Mouse (Mus musculus): ENCODE results near the gene Izumo1. TPM values are rescaled to one million over a fixed set of nuclear protein-coding genes. Genes with fewer than 3 reads are reported as not detected.
"Not testable (repeated sequence)": the region's sequence is repeated elsewhere in the genome, so short reads cannot be mapped to it uniquely, and the experiment has no call there.

Gene Izumo1
- polyA plus RNA-seq, 1 experiment from 2014 or later: 0.41 TPM

DNA sequence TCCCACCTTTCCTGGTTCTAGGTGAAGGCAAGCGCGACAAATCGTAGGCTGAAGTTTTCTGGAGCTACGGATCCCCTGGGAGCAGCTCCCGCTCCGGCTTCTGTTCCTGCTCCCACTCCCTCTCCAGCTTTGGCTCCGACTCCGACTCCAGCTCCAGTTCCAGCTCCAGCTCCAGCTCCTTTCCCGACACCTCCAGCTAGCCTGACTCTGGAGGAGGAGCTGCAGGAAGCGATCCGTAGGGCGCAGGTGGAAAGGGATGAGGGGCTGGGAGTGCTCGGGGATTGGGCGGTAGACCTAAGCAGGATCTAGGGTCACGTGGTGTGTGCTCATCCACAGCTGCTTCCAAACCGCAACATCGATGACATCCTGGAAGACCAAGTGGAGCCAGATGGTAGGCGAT, 22.6 kb downstream of the Izumo1 start:
- 0 out of 2 replicates have a peak, but pooled peaks have one; percentile 19 for ATAC-seq (ENCODE audit: insufficient number of reproducible peaks, insufficient read depth, low FRiP score, low read depth)
- peak overlapping the region; percentile 30 to 44 for H3K4me3 ChIP-seq (ENCODE audit: control insufficient read depth in 1 of 2, insufficient read depth in 1 of 2, low read depth in 1 of 2, low read length in 2 of 2)
- WGBS: 21% methylated on average over 18 of the region's 18 CpGs
- H3K27me3 ChIP-seq (ENCODE audit: control insufficient read depth, insufficient read depth, low read length): no peaks in the 10 kb centered on the region
- no peaks in the 10 kb centered on the region for H3K9me3 ChIP-seq (ENCODE audit: control insufficient read depth, low read length)
- peak overlapping the region in 1 of 2 experiments; percentile 82; a peak in 2 of 4 replicates for H3K27ac ChIP-seq (replicated peaks in 1 of 2; ENCODE audit: control insufficient read depth in 1 of 2, insufficient read depth in 1 of 2, low read depth in 2 of 2, low read length in 2 of 2)
- peaks cover 36 to 47% of the 10 kb centered on the region in 2 experiments for H3K4me1 ChIP-seq (ENCODE audit: control insufficient read depth in 2 of 2, insufficient read depth in 2 of 2, low read length in 2 of 2)
- H3K36me3 ChIP-seq (ENCODE audit: control insufficient read depth, insufficient read depth, low read length): no peaks in the 10 kb centered on the region
- H3K4me2 ChIP-seq (ENCODE audit: low read length): peak overlapping the region; percentile 80
- peak overlapping the region; percentile 42 for H3K9ac ChIP-seq (ENCODE audit: low read length)

DNA sequence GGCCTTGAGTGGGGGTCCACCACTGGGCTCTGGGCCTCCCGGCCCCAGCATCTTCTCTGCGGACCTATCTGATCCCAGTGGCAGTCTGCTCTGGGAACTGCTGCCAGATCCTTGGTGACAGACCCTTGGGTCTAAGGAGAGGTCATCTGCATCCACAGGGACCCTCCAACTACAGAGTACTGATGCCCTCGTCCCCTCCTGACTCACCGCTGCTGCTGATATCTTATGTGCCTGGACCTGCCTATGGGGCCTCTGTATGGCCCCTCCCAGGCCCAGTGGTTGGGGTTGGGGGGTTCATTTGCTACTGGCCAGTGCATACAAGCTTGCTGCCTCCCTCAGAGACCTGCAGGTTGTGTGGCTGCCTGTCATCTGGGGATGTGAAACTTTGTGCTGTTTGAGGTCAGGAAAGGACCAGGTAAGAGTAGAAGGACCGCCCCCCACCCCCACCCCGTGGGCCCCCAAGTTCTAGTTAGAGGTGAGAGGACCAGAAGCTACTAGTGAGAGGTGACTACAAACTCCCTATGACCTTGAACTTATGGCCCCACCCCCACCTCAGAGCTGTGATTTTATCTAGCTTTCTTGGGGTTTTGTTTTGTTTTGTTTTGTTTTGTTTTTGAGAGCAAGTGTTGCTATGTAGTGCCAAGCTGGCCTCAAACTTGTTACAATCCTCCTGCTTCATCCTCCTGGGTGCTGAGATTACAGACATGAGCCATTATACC, 23.4 kb downstream of the Izumo1 start:
- H3K27ac ChIP-seq (replicated peaks in 1 of 2; ENCODE audit: control insufficient read depth in 1 of 2, insufficient read depth in 1 of 2, low read depth in 2 of 2, low read length in 2 of 2): no peak overlapping the region
- peak overlapping the region; percentile 80 for H3K4me2 ChIP-seq (ENCODE audit: low read length)
- H3K36me3 ChIP-seq (ENCODE audit: control insufficient read depth, insufficient read depth, low read length): no peaks in the 10 kb centered on the region
- peaks cover 37 to 45% of the 10 kb centered on the region in 2 experiments for H3K4me1 ChIP-seq (ENCODE audit: control insufficient read depth in 2 of 2, insufficient read depth in 2 of 2, low read length in 2 of 2)
- H3K9ac ChIP-seq (ENCODE audit: low read length): 0 out of 2 replicates have a peak overlapping the region, but pooled peaks have one; percentile 42
- H3K27me3 ChIP-seq (ENCODE audit: control insufficient read depth, insufficient read depth, low read length): no peaks in the 10 kb centered on the region
- H3K4me3 ChIP-seq (ENCODE audit: control insufficient read depth in 1 of 2, insufficient read depth in 1 of 2, low read depth in 1 of 2, low read length in 2 of 2): no peak overlapping the region
- 76% methylated on average over 6 of the region's 6 CpGs for WGBS
- ATAC-seq (ENCODE audit: insufficient number of reproducible peaks, insufficient read depth, low FRiP score, low read depth): no peak
- no peaks in the 10 kb centered on the region for H3K9me3 ChIP-seq (ENCODE audit: control insufficient read depth, low read length)

DNA sequence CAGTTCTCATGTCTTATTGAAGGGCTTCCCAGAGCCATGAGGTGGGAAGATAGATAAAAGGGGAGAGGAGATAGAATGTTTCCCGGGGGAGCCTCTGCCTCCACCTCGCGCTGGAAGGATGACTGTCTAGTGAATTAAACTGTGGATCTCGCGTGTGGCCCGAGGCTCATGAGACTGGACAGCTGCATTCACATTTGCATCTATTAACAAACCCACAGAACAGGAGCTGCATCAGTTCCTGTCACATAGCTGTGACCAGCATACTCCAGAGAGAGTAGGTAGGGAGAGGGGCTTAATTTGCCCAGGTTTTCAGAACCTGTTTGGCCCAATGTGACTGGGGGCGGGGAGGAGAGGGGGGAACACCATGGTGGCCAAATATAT, 24.0 kb downstream of the Izumo1 start:
- H3K9ac ChIP-seq (ENCODE audit: low read length): no peak overlapping the region
- H3K4me3 ChIP-seq (ENCODE audit: control insufficient read depth in 1 of 2, insufficient read depth in 1 of 2, low read depth in 1 of 2, low read length in 2 of 2): no peak overlapping the region
- ATAC-seq (ENCODE audit: insufficient number of reproducible peaks, insufficient read depth, low FRiP score, low read depth): no peak
- WGBS: 75% methylated on average over 7 of the region's 7 CpGs
- H3K9me3 ChIP-seq (ENCODE audit: control insufficient read depth, low read length): no peaks in the 10 kb centered on the region
- no peak overlapping the region for H3K27ac ChIP-seq (replicated peaks in 1 of 2; ENCODE audit: control insufficient read depth in 1 of 2, insufficient read depth in 1 of 2, low read depth in 2 of 2, low read length in 2 of 2)
- H3K36me3 ChIP-seq (ENCODE audit: control insufficient read depth, insufficient read depth, low read length): no peaks in the 10 kb centered on the region
- H3K27me3 ChIP-seq (ENCODE audit: control insufficient read depth, insufficient read depth, low read length): no peaks in the 10 kb centered on the region
- no peak overlapping the region for H3K4me2 ChIP-seq (ENCODE audit: low read length)
- peaks cover 39 to 45% of the 10 kb centered on the region in 2 experiments for H3K4me1 ChIP-seq (ENCODE audit: control insufficient read depth in 2 of 2, insufficient read depth in 2 of 2, low read length in 2 of 2)

DNA sequence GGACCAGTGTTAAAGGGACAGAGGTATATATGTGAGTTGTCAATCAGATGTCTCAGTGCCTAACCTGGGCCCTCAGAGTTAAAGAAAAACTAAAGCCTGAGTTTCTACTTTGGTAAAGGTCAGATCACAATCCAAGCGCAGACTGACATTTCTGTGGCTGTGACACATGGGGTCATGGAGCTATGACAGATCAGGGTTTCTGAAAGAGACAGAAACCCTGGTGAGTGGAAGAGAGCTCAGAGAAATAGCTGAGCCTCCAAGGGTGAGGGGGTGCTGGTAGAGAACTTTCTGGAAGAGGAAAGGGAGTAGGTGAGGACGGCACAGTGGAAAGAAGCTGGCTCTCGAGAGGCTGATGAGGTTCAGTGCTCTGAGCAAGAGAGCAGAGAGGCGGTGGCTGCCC, 25.1 kb downstream of the Izumo1 start:
- Histone ChIP-seq H3K27ac (replicated peaks in 1 of 2; ENCODE audit: control insufficient read depth in 1 of 2, insufficient read depth in 1 of 2, low read depth in 2 of 2, low read length in 2 of 2) (no peak overlapping the region), H3K4me3 (ENCODE audit: control insufficient read depth in 1 of 2, insufficient read depth in 1 of 2, low read depth in 1 of 2, low read length in 2 of 2) (no peak overlapping the region), H3K27me3 (ENCODE audit: control insufficient read depth, insufficient read depth, low read length) (no peaks in the 10 kb centered on the region), H3K36me3 (ENCODE audit: control insufficient read depth, insufficient read depth, low read length) (no peaks in the 10 kb centered on the region), H3K9me3 (ENCODE audit: control insufficient read depth, low read length) (no peaks in the 10 kb centered on the region), H3K4me2 (ENCODE audit: low read length) (no peak overlapping the region), H3K9ac (ENCODE audit: low read length) (no peak overlapping the region), H3K4me1 (ENCODE audit: control insufficient read depth in 2 of 2, insufficient read depth in 2 of 2, low read length in 2 of 2) (peaks cover 29 to 34% of the 10 kb centered on the region in 2 experiments)
- WGBS: 78% methylated on average over 4 of the region's 4 CpGs
- no peak for ATAC-seq (ENCODE audit: insufficient number of reproducible peaks, insufficient read depth, low FRiP score, low read depth)

DNA sequence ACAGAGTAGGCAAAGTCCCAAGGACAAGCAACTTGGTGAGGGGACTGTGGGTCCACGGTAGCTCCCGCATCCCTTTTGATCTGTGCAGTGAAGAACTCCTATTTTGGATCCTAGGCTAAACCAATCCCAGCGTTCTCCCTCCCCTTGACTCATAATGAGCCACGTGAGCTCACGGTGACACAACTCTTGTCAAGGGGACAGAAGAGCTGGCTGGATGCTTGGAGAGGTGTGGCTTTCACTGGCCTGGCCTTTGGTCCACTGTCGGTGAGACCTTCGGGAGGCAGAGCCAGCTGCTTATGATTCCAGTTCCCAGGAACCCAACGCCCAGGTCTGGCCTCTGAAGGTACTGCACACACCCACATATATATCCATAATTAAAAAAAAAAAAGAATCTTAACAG, 27.7 kb downstream of the Izumo1 start:
- Histone ChIP-seq H3K27ac (replicated peaks in 1 of 2; ENCODE audit: control insufficient read depth in 1 of 2, insufficient read depth in 1 of 2, low read depth in 2 of 2, low read length in 2 of 2) (peak overlapping the region; percentile 87 to 91), H3K9ac (ENCODE audit: low read length) (peak overlapping the region; percentile 39; the same call in 1 of the 2 replicates), H3K4me1 (ENCODE audit: control insufficient read depth in 2 of 2, insufficient read depth in 2 of 2, low read length in 2 of 2) (peaks cover 13 to 17% of the 10 kb centered on the region in 2 experiments), H3K27me3 (ENCODE audit: control insufficient read depth, insufficient read depth, low read length) (no peaks in the 10 kb centered on the region), H3K4me3 (ENCODE audit: control insufficient read depth in 1 of 2, insufficient read depth in 1 of 2, low read depth in 1 of 2, low read length in 2 of 2) (no peak overlapping the region), H3K36me3 (ENCODE audit: control insufficient read depth, insufficient read depth, low read length) (no peaks in the 10 kb centered on the region), H3K4me2 (ENCODE audit: low read length) (peak overlapping the region; percentile 43), H3K9me3 (ENCODE audit: control insufficient read depth, low read length) (no peaks in the 10 kb centered on the region)
- ATAC-seq (ENCODE audit: insufficient number of reproducible peaks, insufficient read depth, low FRiP score, low read depth): peak; percentile 74
- WGBS: 25% methylated on average over 8 of the region's 8 CpGs

DNA sequence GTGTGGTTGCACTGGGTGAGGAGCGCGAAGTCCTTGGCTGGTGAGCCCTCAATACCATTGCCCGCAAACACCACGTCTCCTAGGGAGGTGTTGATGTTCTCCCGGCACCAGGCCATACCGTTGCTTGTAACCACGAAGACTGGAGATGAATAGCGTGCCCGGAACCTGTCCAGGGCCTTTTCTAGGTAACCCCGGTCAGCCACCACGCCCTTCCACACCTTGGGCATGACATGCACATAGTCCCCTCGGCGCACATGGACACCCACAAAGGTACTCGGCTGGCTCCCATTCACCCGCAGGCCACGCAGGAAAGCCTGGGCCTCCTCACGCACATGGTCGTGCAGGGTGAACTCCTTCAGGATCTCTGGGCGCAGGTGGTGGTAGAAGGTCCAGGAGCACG, 28.9 kb downstream of the Izumo1 start:
- not testable (repeated sequence) for ATAC-seq (ENCODE audit: insufficient number of reproducible peaks, insufficient read depth, low FRiP score, low read depth); H3K4me3 ChIP-seq (ENCODE audit: control insufficient read depth in 1 of 2, insufficient read depth in 1 of 2, low read depth in 1 of 2, low read length in 2 of 2); H3K9me3 ChIP-seq (ENCODE audit: control insufficient read depth, low read length); H3K36me3 ChIP-seq (ENCODE audit: control insufficient read depth, insufficient read depth, low read length); H3K27me3 ChIP-seq (ENCODE audit: control insufficient read depth, insufficient read depth, low read length); H3K9ac ChIP-seq (ENCODE audit: low read length); H3K4me2 ChIP-seq (ENCODE audit: low read length)
- WGBS: 95% methylated on average over 19 of the region's 20 CpGs
- Histone ChIP-seq H3K4me1 (ENCODE audit: control insufficient read depth in 2 of 2, insufficient read depth in 2 of 2, low read length in 2 of 2) (peaks cover 13 to 20% of the 10 kb centered on the region in 2 experiments), H3K27ac (replicated peaks in 1 of 2; ENCODE audit: control insufficient read depth in 1 of 2, insufficient read depth in 1 of 2, low read depth in 2 of 2, low read length in 2 of 2) (peak overlapping the region; percentile 87 to 91; a peak in 3 of 4 replicates)

DNA sequence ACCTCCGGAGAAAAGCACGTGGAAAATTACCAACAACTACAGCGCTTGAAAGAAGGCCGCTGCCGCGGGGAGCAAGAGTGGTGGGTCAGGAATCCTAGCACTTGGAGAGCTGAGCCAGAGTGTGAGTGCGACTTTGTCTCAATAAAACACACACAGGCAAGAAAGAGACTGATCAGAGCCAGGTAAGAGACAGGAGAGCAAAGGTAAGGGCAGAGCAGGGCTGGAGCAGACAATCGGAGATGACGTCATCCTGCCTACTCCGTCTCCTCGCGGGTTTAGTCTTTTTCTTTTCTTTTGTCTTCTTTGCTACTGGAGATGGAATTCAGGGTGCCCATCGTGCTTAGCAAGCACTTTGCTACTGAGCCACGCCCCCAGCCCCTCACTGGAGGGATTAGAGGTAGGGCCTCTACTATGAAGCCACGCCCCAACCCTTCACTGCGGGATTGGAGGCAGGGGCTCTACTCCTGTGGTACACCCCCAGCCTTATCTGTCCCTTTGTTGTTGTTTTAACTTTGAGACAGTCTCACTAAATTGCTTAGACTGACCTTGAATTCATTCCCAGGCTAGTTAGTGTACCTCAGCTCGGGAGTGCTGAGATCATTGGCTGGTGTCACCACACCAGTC, 32.9 kb downstream of the Izumo1 start:
- Histone ChIP-seq H3K4me2 (ENCODE audit: low read length) (peak overlapping the region; percentile 57), H3K27me3 (ENCODE audit: control insufficient read depth, insufficient read depth, low read length) (no peaks in the 10 kb centered on the region), H3K9me3 (ENCODE audit: control insufficient read depth, low read length) (peaks cover 7% of the 10 kb centered on the region; the same call in 1 of the 2 replicates), H3K4me1 (ENCODE audit: control insufficient read depth in 2 of 2, insufficient read depth in 2 of 2, low read length in 2 of 2) (peaks cover 9 to 14% of the 10 kb centered on the region in 2 experiments; a peak in 3 of 4 replicates), H3K36me3 (ENCODE audit: control insufficient read depth, insufficient read depth, low read length) (no peaks in the 10 kb centered on the region), H3K9ac (ENCODE audit: low read length) (0 out of 2 replicates have a peak overlapping the region, but pooled peaks have one; percentile 21), H3K4me3 (ENCODE audit: control insufficient read depth in 1 of 2, insufficient read depth in 1 of 2, low read depth in 1 of 2, low read length in 2 of 2) (peak overlapping the region in 1 of 2 experiments; percentile 1; a peak in 1 of 4 replicates), H3K27ac (replicated peaks in 1 of 2; ENCODE audit: control insufficient read depth in 1 of 2, insufficient read depth in 1 of 2, low read depth in 2 of 2, low read length in 2 of 2) (no peak overlapping the region)
- 26% methylated on average over 17 of the region's 17 CpGs for WGBS
- ATAC-seq (ENCODE audit: insufficient number of reproducible peaks, insufficient read depth, low FRiP score, low read depth): 0 out of 2 replicates have a peak, but pooled peaks have one; percentile 38

Measured in heart, embryonic 14.5 days (tissue).